Mouse (Mus musculus) layer of hippocampus, adult 2 months (tissue): ENCODE data around the gene Gsk3b. TPM values are rescaled to one million over a fixed set of nuclear protein-coding genes. Genes with fewer than 3 reads are reported as not detected.
A peak's percentile ranks its signal among the peaks of the same experiment; 100 is the strongest.
"Not testable (repeated sequence)": the region's sequence is repeated elsewhere in the genome, so short reads cannot be mapped to it uniquely, and the experiment has no call there.

Source experiments
- DNase-seq, 2 experiments: peaks; one replicate each; pipeline ENCODE4 v3.0.0; 2022; ENCODE audit warnings: low spot score in 2 of 2
- H3K27ac ChIP-seq: fragments of 200-600 bp; 2 replicates; pipeline ENCODE4 v1.8.1; 2022
- H3K4me3 ChIP-seq: fragments of 200-600 bp; 2 replicates; pipeline ENCODE4 v1.8.1; 2022; ENCODE audit warnings: mild to moderate bottlenecking
- CTCF ChIP-seq: fragments of 200-600 bp; conservative IDR thresholded peaks from 2 replicates; pipeline ENCODE4 v1.8.1; 2022; ENCODE audit warnings: antibody characterized with exemption, mild to moderate bottlenecking, moderate library complexity
- total RNA-seq, 2 experiments: library from RNA; stranded (reverse); gene quantifications; 2 replicates each; pipeline ENCODE4 v1.2.3; 2021

The Gsk3b gene
- total RNA-seq, 2 experiments from 2014 or later = 152 to 153 TPM

- H3K4me3 ChIP-seq = peak overlapping the region; percentile 92
- H3K27ac ChIP-seq = peak overlapping the region; percentile 100
- DNase-seq = peak; percentile 38 to 45
- TF ChIP-seq CTCF = no peak; the same call in 1 of the 2 replicates
Observed at GRCm38 (mm10) chr16:38089447-38090170, 808 bp downstream of the Gsk3b start.

- Histone ChIP-seq H3K27ac (peak overlapping the region; percentile 100), H3K4me3 (peak overlapping the region; percentile 92)
- DNase-seq = no peak
- no peak for TF ChIP-seq CTCF
Observed at GRCm38 (mm10) chr16:38090341-38091005, 1.7 kb downstream of the Gsk3b start.

GRCm38 (mm10) chr16:38091041-38091440, 2.2 kb downstream of the Gsk3b start:
- TF ChIP-seq CTCF = no peak
- Histone ChIP-seq H3K4me3 (peak overlapping the region; percentile 92), H3K27ac (peak overlapping the region; percentile 100; the same call in 1 of the 2 replicates)
- DNase-seq = no peak

- Histone ChIP-seq H3K4me3 (peak overlapping the region; percentile 92), H3K27ac (peak overlapping the region; percentile 100; the same call in 1 of the 2 replicates)
- TF ChIP-seq CTCF = no peak
- no peak for DNase-seq
Observed at GRCm38 (mm10) chr16:38091706-38092105, 2.9 kb downstream of the Gsk3b start.

GRCm38 (mm10) chr16:38092598-38092997, 3.8 kb downstream of the Gsk3b start:
- Histone ChIP-seq H3K4me3 (peak overlapping the region; percentile 92), H3K27ac (peak overlapping the region; percentile 15; the same call in 1 of the 2 replicates)
- no peak for TF ChIP-seq CTCF
- no peak for DNase-seq

GRCm38 (mm10) chr16:38095181-38095851, 6.5 kb downstream of the Gsk3b start:
- H3K4me3 ChIP-seq = no peak overlapping the region

GRCm38 (mm10) chr16:38097521-38097920, 8.7 kb downstream of the Gsk3b start:
- H3K4me3 ChIP-seq = no peak overlapping the region
- no peak for TF ChIP-seq CTCF
- DNase-seq = no peak
- H3K27ac ChIP-seq = no peak overlapping the region

More at GRCm38 (mm10) chr16:38095181-38095851, 6.5 kb downstream of the Gsk3b start:
- no peak for TF ChIP-seq CTCF
- no peak overlapping the region for H3K27ac ChIP-seq
- DNase-seq = no peak

- TF ChIP-seq CTCF = no peak
- no peak for DNase-seq
- no peak overlapping the region for H3K27ac ChIP-seq
- H3K4me3 ChIP-seq = no peak overlapping the region
Observed at GRCm38 (mm10) chr16:38099325-38099724, 10.5 kb downstream of the Gsk3b start.

GRCm38 (mm10) chr16:38100569-38100968, 11.8 kb downstream of the Gsk3b start:
- H3K4me3 ChIP-seq = no peak overlapping the region
- TF ChIP-seq CTCF = no peak
- no peak overlapping the region for H3K27ac ChIP-seq
- DNase-seq = no peak

- Histone ChIP-seq H3K4me3 (no peak overlapping the region), H3K27ac (no peak overlapping the region)
- DNase-seq = no peak
- no peak for TF ChIP-seq CTCF
Observed at GRCm38 (mm10) chr16:38105453-38105852, 16.7 kb downstream of the Gsk3b start.

GRCm38 (mm10) chr16:38106542-38106941, 17.7 kb downstream of the Gsk3b start:
- no peak for DNase-seq
- no peak overlapping the region for H3K27ac ChIP-seq
- no peak for TF ChIP-seq CTCF
- no peak overlapping the region for H3K4me3 ChIP-seq

GRCm38 (mm10) chr16:38110001-38110400, 21.2 kb downstream of the Gsk3b start:
- DNase-seq = no peak
- no peak for TF ChIP-seq CTCF
- Histone ChIP-seq H3K27ac (no peak overlapping the region), H3K4me3 (no peak overlapping the region)

- TF ChIP-seq CTCF = no peak
- no peak overlapping the region for H3K27ac ChIP-seq
- DNase-seq = no peak
- H3K4me3 ChIP-seq = no peak overlapping the region
Observed at GRCm38 (mm10) chr16:38110575-38110974, 21.8 kb downstream of the Gsk3b start.

GRCm38 (mm10) chr16:38114074-38114473, 25.3 kb downstream of the Gsk3b start:
- no peak overlapping the region for H3K4me3 ChIP-seq
- no peak for TF ChIP-seq CTCF
- DNase-seq = peak in 1 of 2 experiments; percentile 21
- H3K27ac ChIP-seq = peak overlapping the region; percentile 46; the same call in 1 of the 2 replicates

- not testable (repeated sequence) for DNase-seq
Observed at GRCm38 (mm10) chr16:38117909-38118308, 29.1 kb downstream of the Gsk3b start.

More at GRCm38 (mm10) chr16:38117909-38118308, 29.1 kb downstream of the Gsk3b start:
- H3K27ac ChIP-seq = 0 out of 2 replicates have a peak overlapping the region, but pooled peaks have one; percentile 21
- not testable (repeated sequence) for H3K4me3 ChIP-seq
